Mouse (Mus musculus): Measurements from ENCODE around the gene Trpc4ap.
"Not testable (repeated sequence)": the region's sequence is repeated elsewhere in the genome, so short reads cannot be mapped to it uniquely, and the experiment has no call there.

Trpc4ap gene

GRCm38 (mm10) chr2:155691723-155692493 lies at the start of gene Trpc4ap:
Gene Trpc4ap (minus strand): TSS chr2:155692384.
- peak; percentile 92 for DNase-seq (ENCODE audit: low read depth, low spot score)

DNA sequence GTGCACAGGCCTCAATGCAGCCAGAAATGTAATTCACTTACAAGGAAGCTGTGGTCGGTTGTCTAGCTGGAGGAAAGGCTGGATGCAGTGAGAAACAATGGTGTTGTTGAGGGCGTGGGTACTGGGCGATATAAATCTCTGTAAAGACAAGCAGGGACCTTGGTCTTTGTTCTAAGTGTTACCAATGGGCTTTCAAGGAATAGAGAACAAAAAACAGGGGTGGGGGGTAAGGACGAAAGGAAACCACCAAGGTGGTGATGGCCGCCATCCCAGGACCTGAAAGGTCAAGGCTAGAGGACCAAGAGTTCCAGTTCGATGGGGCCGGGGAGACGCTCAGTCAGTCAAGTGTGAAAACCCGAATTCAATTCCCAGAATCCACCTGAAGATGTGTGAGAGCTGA lies 45.6 kb upstream of the Trpc4ap start:
- no peak for DNase-seq (ENCODE audit: low read depth, low spot score)

DNA sequence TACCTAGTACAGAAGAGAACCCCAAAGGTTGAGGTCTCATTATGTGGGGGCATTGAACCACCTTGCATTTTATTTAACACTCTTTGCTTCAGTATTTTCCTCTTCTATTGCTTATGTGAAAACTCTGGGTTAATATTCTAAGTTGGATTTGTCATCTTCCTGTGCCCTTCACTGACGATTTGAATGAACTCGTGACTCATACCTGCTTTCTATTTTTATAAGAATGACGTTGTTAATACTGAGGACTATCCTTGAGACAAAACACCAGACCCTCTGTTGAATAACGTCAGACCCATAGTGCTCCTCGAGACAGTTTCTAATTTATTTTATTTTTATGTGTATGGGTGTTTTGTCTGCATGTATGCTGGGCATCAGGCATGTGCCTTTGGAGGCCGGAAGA lies 44.8 kb upstream of the Trpc4ap start:
- DNase-seq (ENCODE audit: low read depth, low spot score) = no peak

- not testable (repeated sequence) for DNase-seq (ENCODE audit: low read depth, low spot score)
Observed at GRCm38 (mm10) chr2:155735766-155736165, 43.6 kb upstream of the Trpc4ap start, which contains the start of gene Gm17581. Gene Gm17581 (minus strand): TSS chr2:155735866.

- no peak for DNase-seq (ENCODE audit: low read depth, low spot score)
Observed at GRCm38 (mm10) chr2:155735080-155735479, 42.9 kb upstream of the Trpc4ap start.

DNA sequence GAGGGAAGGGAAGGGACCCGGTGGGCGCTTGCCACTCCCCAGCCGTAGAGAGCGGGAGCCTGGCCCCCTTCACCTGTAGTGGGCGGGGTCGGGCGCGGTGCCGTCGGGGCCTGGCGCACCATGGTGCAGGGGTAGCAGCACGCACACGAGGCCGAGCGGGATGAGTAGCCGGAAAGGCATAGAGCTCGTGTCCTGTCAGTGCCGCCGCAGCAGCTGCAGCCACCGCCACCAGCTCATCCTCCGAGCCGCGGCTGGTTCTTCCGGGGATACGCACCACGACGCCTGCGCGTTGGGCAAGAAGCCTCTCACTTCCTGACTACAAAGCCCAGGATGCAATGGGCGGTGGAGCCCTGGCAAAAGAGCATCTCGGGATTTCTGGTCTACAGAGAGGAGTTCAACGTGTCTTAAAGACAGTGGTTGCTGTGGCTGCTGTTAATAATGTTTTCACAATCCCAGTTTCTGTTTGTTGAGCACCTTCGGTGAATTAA lies 37.0 kb upstream of the Trpc4ap start, which contains the start of gene Edem2:
Gene Edem2 (minus strand): TSS at position 318 of the 488 bp plus-strand sequence.
- DNase-seq (ENCODE audit: low read depth, low spot score) = peak; percentile 79

- no peak for DNase-seq (ENCODE audit: low read depth, low spot score)
Observed at GRCm38 (mm10) chr2:155728742-155729141, 36.6 kb upstream of the Trpc4ap start.

- no peak for DNase-seq (ENCODE audit: low read depth, low spot score)
Observed at GRCm38 (mm10) chr2:155727764-155728395, 35.7 kb upstream of the Trpc4ap start.

- no peak for DNase-seq (ENCODE audit: low read depth, low spot score)
Observed at GRCm38 (mm10) chr2:155726302-155726701, 34.1 kb upstream of the Trpc4ap start.

- DNase-seq (ENCODE audit: low read depth, low spot score) = no peak
Observed at GRCm38 (mm10) chr2:155724526-155724925, 32.3 kb upstream of the Trpc4ap start.

DNA sequence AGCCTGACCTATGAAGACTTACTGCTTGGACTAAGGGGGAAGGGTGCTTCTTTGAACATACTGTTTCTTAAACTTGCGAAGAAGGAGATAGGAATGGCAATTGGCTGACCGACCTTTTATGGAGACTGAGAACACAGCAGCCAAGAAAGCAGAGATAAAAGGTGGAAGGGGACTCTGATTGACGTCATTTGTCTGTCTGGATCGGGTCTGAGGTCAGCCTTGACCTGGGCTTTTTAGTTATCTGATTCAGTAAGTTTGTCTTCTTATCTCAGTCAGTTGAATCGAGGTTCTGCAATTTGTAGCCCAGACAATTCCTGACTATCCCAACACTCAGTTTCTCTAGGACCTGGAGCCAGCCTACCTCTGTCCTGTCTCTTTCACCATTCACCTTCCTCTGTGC lies 31.9 kb upstream of the Trpc4ap start:
- no peak for DNase-seq (ENCODE audit: low read depth, low spot score)

DNA sequence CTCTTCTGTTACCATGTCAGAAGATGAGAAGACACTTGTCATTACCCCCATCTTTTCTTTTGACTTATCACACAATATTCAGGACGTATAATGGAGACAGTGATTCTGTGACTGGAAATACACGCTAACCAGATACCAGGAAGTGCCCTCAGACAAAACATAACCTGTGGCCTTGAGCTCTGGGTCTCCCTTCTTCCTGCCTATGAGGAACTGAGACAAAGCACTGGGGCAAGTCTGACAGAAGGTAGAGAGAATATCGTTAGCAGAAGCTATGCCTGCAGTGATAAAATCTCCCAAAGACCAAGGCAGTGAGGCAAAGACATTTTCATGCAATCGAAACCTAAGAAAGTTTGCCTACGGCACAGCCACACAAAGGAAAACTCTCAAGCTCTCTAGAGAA lies 28.4 kb upstream of the Trpc4ap start:
- DNase-seq (ENCODE audit: low read depth, low spot score) = no peak

DNA sequence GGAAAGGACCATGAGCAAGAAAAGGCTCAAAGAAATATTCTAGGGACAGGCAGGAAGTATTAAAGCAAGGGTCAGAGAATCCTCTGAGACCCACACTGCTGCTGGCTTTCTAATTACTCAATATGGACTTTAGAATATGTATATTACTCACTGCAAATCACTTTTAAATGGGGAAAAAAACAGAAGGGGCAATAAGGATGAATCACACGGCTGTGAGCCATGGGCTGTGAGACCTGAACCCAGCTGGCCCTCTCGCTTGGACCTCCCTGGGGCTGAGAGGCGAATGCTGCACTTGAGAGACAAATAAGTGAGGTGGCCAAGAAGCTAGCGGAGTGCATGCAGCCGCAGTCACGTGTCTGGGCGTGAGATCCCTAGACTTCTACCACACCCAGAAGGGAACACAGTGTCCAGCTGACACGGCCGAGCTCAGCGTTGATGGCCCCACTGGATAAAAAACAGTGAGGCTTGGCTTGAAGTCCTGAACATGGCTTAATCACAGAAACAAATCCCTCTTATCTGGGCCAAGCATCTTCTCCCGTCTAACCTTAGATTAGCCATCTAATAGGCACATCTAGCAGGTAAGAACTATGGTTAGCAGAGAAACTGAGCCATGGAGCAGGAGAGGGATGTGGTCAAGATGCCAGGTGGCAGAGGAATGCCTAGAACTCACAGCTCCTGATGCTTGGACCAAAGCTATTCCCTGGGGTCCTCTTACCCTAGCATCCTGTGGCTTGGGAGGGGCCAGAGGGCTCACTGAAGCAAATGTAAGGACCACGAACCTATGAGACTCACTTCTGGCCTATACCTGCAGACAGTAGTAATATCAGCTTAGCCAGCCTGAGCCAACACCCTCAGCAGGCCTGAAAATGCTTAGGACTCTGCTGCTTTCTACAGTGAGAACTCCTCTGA lies 25.2 kb upstream of the Trpc4ap start:
- no peak for DNase-seq (ENCODE audit: low read depth, low spot score)

- DNase-seq (ENCODE audit: low read depth, low spot score) = no peak
Observed at GRCm38 (mm10) chr2:155710557-155710956, 18.4 kb upstream of the Trpc4ap start.

DNA sequence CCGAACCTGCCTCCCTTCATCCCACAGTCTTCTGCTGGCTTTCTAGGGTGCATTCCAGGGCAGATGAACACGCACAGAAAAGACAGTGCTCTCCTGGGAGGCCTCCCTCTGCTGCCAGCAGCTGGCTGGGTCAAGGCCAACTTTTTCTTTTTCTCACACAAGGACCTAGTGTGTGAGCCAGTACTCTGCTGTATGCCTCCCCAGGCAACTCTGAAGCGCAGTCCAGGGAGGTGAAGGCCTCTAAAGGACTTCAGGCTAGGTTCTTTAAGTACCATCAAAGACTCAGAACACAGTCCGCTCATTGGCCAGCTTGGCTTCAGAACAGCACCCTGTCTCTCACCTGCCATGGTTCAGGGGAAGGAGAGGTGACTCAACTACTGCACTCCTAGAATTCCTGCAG lies 15.1 kb upstream of the Trpc4ap start:
- DNase-seq (ENCODE audit: low read depth, low spot score) = no peak

GRCm38 (mm10) chr2:155703630-155704029 lies 11.4 kb upstream of the Trpc4ap start:
- DNase-seq (ENCODE audit: low read depth, low spot score) = no peak

GRCm38 (mm10) chr2:155701399-155701919 lies 9.3 kb upstream of the Trpc4ap start:
- no peak for DNase-seq (ENCODE audit: low read depth, low spot score)

GRCm38 (mm10) chr2:155698443-155698842 lies 6.3 kb upstream of the Trpc4ap start:
- not testable (repeated sequence) for DNase-seq (ENCODE audit: low read depth, low spot score)

DNA sequence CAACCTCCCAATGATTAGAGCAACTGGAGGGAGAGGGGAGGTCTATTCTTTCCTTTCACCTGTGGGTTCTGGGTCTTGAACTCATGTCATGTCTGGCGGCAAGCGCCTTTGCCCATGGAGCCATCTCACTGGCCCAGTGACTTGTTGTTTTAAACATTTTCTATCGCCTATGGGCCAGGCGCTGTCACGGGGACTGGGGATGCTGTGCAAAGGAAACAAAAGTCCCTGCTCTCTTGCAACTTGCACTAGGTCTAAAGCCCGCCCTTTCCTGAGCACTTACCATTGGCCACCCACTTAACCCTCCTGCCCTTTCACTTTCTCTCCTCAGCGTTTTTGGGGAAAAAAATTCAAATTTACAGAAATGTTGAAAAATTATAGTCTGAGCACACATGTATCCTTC lies 4.7 kb upstream of the Trpc4ap start:
- no peak for DNase-seq (ENCODE audit: low read depth, low spot score)

- peak; percentile 64 for DNase-seq (ENCODE audit: low read depth, low spot score)
Observed at GRCm38 (mm10) chr2:155696091-155696558, 3.9 kb upstream of the Trpc4ap start.

- no peak for DNase-seq (ENCODE audit: low read depth, low spot score)
Observed at GRCm38 (mm10) chr2:155695316-155695715, 3.1 kb upstream of the Trpc4ap start.

Measured in embryo, embryonic 11.5 days (tissue).